Mouse (Mus musculus): ENCODE measurements around the gene Dqx1. TPM values are rescaled to one million over a fixed set of nuclear protein-coding genes. Genes with fewer than 3 reads are reported as not detected.

Gene Dqx1
- polyA plus RNA-seq, 1 experiment from 2014 or later: 0.62 TPM

DNA sequence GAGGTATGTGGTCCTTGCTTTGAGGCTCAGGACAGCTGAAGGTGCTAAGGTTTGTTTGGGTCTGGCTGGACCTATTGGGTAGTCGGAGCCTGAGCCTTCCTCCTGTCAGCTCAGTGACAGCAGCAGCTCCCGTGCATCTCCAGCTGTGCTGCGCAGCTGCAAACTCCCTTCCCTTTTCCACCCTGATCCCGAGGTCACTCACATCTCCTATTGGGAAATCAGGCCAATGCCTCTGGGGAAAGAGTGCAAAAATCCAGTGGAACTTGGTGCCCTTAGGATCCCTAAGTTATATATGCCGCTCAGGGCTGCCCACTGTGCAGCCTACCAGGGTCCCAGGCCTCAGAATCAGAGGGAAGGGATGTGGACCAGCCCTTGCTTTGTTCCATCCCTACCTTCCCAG is 25.9 kb downstream of the Dqx1 start:
- Histone ChIP-seq H3K4me3 (ENCODE audit: low read depth, low read length) (no peak overlapping the region), H3K9me3 (ENCODE audit: low read depth, low read length) (no peaks in the 10 kb centered on the region), H3K36me3 (ENCODE audit: insufficient read depth) (peaks cover 26% of the 10 kb centered on the region), H3K27ac (ENCODE audit: low read depth) (no peak overlapping the region), H3K4me1 (ENCODE audit: insufficient read depth) (peaks cover 5% of the 10 kb centered on the region; the same call in 1 of the 2 replicates), H3K9ac (no peak overlapping the region), H3K4me2 (no peak overlapping the region), H3K27me3 (ENCODE audit: insufficient read depth, low read length) (peaks cover 60% of the 10 kb centered on the region)
- ATAC-seq (ENCODE audit: insufficient read depth) (no peak), DNase-seq (no peak)
- whole genome bisulfite sequencing: 16% methylated on average over 5 of the region's 5 CpGs
- no peak for TF ChIP-seq CTCF (IDR thresholded peaks at IDR 0.05; ENCODE audit: low read depth)

DNA sequence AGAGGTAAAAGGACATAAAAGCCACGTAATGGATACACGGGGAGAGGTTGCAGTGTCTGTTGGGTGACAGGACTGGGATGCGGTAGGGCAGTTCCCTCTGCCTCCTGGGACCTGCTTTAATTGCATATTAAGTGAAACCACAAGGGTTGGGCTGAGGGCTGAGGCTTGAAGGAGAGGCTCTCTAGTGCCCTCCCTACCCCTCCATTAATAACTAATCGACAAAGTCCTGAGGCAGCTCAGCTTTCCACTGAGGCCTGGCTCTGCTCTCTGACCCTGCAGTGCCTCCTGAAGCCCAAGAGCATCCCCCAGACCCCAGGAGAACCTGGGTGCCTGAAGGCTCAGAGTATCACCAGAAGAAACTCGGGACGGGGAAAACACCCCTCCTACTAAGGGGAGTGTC is 26.8 kb downstream of the Dqx1 start:
- no peaks in the 10 kb centered on the region for H3K9me3 ChIP-seq (ENCODE audit: low read depth, low read length)
- no peak for DNase-seq
- no peak for TF ChIP-seq CTCF (IDR thresholded peaks at IDR 0.05; ENCODE audit: low read depth)
- H3K4me1 ChIP-seq (ENCODE audit: insufficient read depth): no peaks in the 10 kb centered on the region
- no peak overlapping the region for H3K9ac ChIP-seq
- WGBS: 8% methylated on average over 6 of the region's 6 CpGs
- no peak overlapping the region for H3K4me3 ChIP-seq (ENCODE audit: low read depth, low read length)
- no peak overlapping the region for H3K4me2 ChIP-seq
- ATAC-seq (ENCODE audit: insufficient read depth): no peak
- H3K27ac ChIP-seq (ENCODE audit: low read depth): no peak overlapping the region
- peaks cover 66% of the 10 kb centered on the region for H3K27me3 ChIP-seq (ENCODE audit: insufficient read depth, low read length)
- H3K36me3 ChIP-seq (ENCODE audit: insufficient read depth): peaks cover 26% of the 10 kb centered on the region

DNA sequence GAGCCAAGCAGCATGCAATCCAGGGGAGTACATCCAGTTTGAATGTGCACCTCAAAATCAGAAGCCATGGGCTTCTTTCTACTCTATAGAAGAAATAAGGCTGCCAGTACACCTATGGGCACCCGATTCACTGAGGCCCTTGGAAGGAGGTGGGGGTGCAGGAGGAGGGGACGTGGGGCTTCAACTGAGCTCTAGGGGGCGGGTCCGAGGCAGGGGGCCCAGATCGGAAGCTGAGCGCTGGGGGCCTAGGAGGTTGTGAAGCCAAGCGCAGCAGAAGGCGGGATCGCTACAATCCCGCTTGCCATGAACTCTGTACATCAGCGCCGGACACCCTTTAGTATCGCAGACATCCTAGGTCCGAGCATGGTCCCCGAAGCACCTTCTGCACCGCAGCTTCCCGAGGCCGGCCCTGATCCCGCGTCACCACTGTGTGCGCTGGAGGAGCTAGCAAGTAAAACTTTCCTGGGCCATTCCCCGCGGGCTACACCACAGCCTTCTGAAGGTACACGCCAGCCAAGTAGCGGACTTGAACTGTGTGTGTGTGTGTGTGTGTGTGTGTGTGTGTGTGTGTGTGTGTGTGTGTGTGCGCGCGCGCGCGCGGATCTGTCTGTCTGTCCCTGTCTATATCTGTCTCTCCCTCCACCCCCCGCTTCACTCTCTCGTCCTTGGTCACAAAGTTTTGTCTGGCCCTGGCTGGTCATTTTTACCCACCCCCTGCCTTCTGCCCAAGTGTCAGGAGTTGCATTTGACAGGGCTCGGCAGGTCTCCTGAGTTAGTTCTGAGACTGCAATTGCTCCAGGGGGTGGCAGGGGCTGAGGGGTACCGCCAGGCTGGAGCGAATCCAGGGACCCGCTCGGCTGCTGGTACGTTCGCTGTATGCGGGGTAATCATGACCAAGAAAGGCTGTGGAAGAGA is 28.7 kb downstream of the Dqx1 start, which contains the start of gene Lbx2:
Lbx2 (plus strand) TSS at position 247 of the 915 bp plus-strand sequence.
- Histone ChIP-seq H3K4me2 (peak within 1 kb of the TSS; percentile 49), H3K36me3 (ENCODE audit: insufficient read depth) (peaks cover 13% of the 10 kb centered on the region), H3K9me3 (ENCODE audit: low read depth, low read length) (no peaks in the 10 kb centered on the region), H3K4me1 (ENCODE audit: insufficient read depth) (no peaks in the 10 kb centered on the region), H3K27ac (ENCODE audit: low read depth) (no peak within 1 kb of the TSS), H3K27me3 (ENCODE audit: insufficient read depth, low read length) (peaks cover 71% of the 10 kb centered on the region), H3K9ac (no peak within 1 kb of the TSS), H3K4me3 (ENCODE audit: low read depth, low read length) (peak within 1 kb of the TSS; percentile 25)
- TF ChIP-seq CTCF (IDR thresholded peaks at IDR 0.05; ENCODE audit: low read depth): no peak
- no peak for DNase-seq
- WGBS: 4% methylated on average over 42 of the region's 42 CpGs
- ATAC-seq (ENCODE audit: insufficient read depth): no peak

- Histone ChIP-seq H3K27ac (ENCODE audit: low read depth) (no peak overlapping the region), H3K27me3 (ENCODE audit: insufficient read depth, low read length) (peaks cover 71% of the 10 kb centered on the region), H3K4me3 (ENCODE audit: low read depth, low read length) (peak overlapping the region; percentile 25), H3K4me2 (peak overlapping the region; percentile 49), H3K36me3 (ENCODE audit: insufficient read depth) (peaks cover 4% of the 10 kb centered on the region; the same call in 1 of the 2 replicates), H3K9me3 (ENCODE audit: low read depth, low read length) (no peaks in the 10 kb centered on the region), H3K4me1 (ENCODE audit: insufficient read depth) (no peaks in the 10 kb centered on the region), H3K9ac (no peak overlapping the region)
- ATAC-seq (ENCODE audit: insufficient read depth) (no peak), DNase-seq (peak; percentile 37)
- WGBS: 2% methylated on average over 47 of the region's 47 CpGs
- TF ChIP-seq CTCF (IDR thresholded peaks at IDR 0.05; ENCODE audit: low read depth): no peak
These were observed 29.7 kb downstream of the Dqx1 start for GRCm38 (mm10) chr6:83087205-83087925.

DNA sequence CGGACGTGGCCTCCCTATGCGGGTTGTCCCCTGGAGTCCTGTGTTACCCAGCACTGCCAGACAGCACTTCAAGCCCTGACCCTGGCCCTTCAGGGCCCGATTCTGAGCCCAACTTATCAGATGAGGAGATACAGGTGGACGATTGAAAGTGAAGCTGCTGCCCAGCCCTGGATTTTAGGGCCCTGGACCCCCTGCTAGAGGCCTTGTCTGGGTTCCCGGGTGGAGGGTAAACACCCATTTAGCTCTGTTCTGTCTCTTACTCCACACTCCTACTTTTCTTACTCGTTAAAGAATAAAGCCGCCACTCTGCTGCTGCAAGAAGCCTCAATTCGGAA is 30.2 kb downstream of the Dqx1 start:
- ATAC-seq (ENCODE audit: insufficient read depth): no peak
- Histone ChIP-seq H3K27me3 (ENCODE audit: insufficient read depth, low read length) (peaks cover 66% of the 10 kb centered on the region), H3K4me1 (ENCODE audit: insufficient read depth) (no peaks in the 10 kb centered on the region)

DNA sequence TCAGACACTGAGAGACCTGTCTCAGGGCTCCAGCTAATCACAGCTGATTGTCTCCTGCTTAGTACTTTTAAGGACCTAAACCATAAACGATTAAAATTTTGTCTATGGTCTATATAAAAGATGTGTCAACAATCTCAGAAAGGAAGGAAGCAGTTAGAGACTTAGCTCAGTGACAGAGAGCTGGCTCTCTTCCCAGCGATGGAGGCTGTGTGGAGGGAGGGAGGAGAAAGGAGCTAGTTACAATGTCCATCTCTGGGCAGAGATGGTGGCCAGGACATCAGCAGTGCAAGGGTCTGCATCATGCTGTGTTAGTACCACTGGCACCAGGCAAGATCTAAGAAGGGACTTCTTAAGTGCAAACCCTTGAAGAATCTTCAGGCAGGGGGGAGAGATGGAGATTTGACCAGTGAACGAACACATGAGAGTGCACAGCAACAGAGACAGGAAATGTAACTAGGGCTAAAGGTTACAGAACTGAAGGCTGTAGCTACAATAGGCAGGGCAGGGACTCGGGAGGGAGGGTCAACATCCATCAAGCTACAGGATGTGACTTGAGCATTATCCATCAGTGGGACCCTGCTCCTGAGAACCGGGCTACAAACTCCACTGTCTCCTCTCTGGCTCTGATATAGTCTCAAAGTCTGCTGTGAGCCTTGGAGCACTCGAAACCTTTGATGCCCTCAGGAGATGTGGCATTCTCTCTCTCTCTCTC is 34.9 kb downstream of the Dqx1 start:
- no peaks in the 10 kb centered on the region for H3K36me3 ChIP-seq (ENCODE audit: insufficient read depth)
- peaks cover 20% of the 10 kb centered on the region for H3K27me3 ChIP-seq (ENCODE audit: insufficient read depth, low read length)
- no peaks in the 10 kb centered on the region for H3K4me1 ChIP-seq (ENCODE audit: insufficient read depth)
- ATAC-seq (ENCODE audit: insufficient read depth) (peak; percentile 49; the same call in 1 of the 2 replicates), DNase-seq (peak; percentile 77)
- TF ChIP-seq CTCF (IDR thresholded peaks at IDR 0.05; ENCODE audit: low read depth): no peak
- no peak overlapping the region; the same call in 1 of the 2 replicates for H3K4me2 ChIP-seq
- no peak overlapping the region for H3K9ac ChIP-seq
- 27% methylated on average over 6 of the region's 6 CpGs for WGBS
- no peak overlapping the region for H3K27ac ChIP-seq (ENCODE audit: low read depth)
- no peak overlapping the region for H3K4me3 ChIP-seq (ENCODE audit: low read depth, low read length)
- no peaks in the 10 kb centered on the region for H3K9me3 ChIP-seq (ENCODE audit: low read depth, low read length)

More for the DNA sequence above, 30.2 kb downstream of the Dqx1 start:
- Histone ChIP-seq H3K9me3 (ENCODE audit: low read depth, low read length) (no peaks in the 10 kb centered on the region), H3K9ac (no peak overlapping the region), H3K27ac (ENCODE audit: low read depth) (no peak overlapping the region), H3K4me3 (ENCODE audit: low read depth, low read length) (peak overlapping the region; percentile 25), H3K4me2 (peak overlapping the region; percentile 49), H3K36me3 (ENCODE audit: insufficient read depth) (no peaks in the 10 kb centered on the region)
- no peak for DNase-seq
- no peak for TF ChIP-seq CTCF (IDR thresholded peaks at IDR 0.05; ENCODE audit: low read depth)
- 10% methylated on average over 9 of the region's 9 CpGs for WGBS

Measured in lung, embryonic 14.5 days (tissue).